Mouse (Mus musculus) ES-Bruce4 (cell line): ENCODE results near the gene Asic2. TPM values are rescaled to one million over a fixed set of nuclear protein-coding genes. Genes with fewer than 3 reads are reported as not detected.

Source experiments
- H3K27ac ChIP-seq: 2 replicates; pipeline ENCODE4 v1.5.1; 2012; ENCODE audit warnings: low read length, inconsistent platforms; ENCODE audit not compliant: insufficient read depth
- H3K27me3 ChIP-seq: 2 replicates; pipeline ENCODE4 v1.6.1; 2012; ENCODE audit warnings: mild to moderate bottlenecking, low read length, inconsistent platforms; ENCODE audit not compliant: control insufficient read depth, poor library complexity, insufficient read depth, severe bottlenecking
- H3K36me3 ChIP-seq: 2 replicates; pipeline ENCODE4 v1.6.1; 2012; ENCODE audit warnings: inconsistent platforms, mild to moderate bottlenecking, low read length, moderate library complexity; ENCODE audit not compliant: control insufficient read depth, poor library complexity, insufficient read depth, severe bottlenecking
- H3K4me1 ChIP-seq: one replicate; pipeline ENCODE4 v1.8.1; 2011; ENCODE audit warnings: low read length; ENCODE audit not compliant: control insufficient read depth, insufficient read depth
- H3K4me3 ChIP-seq: 2 replicates; pipeline ENCODE4 v1.5.1; 2011; ENCODE audit warnings: low read depth, mild to moderate bottlenecking, low read length
- H3K9ac ChIP-seq: 2 replicates; pipeline ENCODE4 v1.6.1; 2012; ENCODE audit warnings: low read depth, mild to moderate bottlenecking, inconsistent platforms; ENCODE audit not compliant: poor library complexity, severe bottlenecking
- H3K9me3 ChIP-seq: replicated peaks from 2 replicates; pipeline ENCODE4 v1.6.1; 2012; ENCODE audit warnings: mild to moderate bottlenecking, low read length, inconsistent platforms; ENCODE audit not compliant: control insufficient read depth, poor library complexity, insufficient read depth, severe bottlenecking
- CTCF ChIP-seq: IDR thresholded peaks from one replicate; pipeline ENCODE4 v1.8.1; 2011; ENCODE audit warnings: low read depth, low read length
- EP300 ChIP-seq: IDR thresholded peaks from 2 replicates; pipeline ENCODE4 v1.6.1; 2011; ENCODE audit warnings: low read depth, low read length; ENCODE audit not compliant: insufficient read depth
- POLR2A ChIP-seq: IDR thresholded peaks from one replicate; pipeline ENCODE4 v1.8.1; 2011; ENCODE audit warnings: low read length; ENCODE audit not compliant: insufficient read depth
- polyA plus RNA-seq: library from polyadenylated mRNA; stranded (reverse); fragments of >200 nt; gene quantifications from 2 replicates; pipeline ENCODE4 v1.2.4, GENCODE M21; 2011; ENCODE audit warnings: low read depth; ENCODE audit not compliant: missing spikeins, insufficient read depth, insufficient read length

The Asic2 gene
- polyA plus RNA-seq, 1 experiment: not detected

- no peak overlapping the region for H3K9ac ChIP-seq
- no peaks in the 10 kb centered on the region for H3K27me3 ChIP-seq
- H3K9me3 ChIP-seq: no peaks in the 10 kb centered on the region
- no peak for TF ChIP-seq CTCF
- no peak for TF ChIP-seq POLR2A
- no peak for TF ChIP-seq EP300
- H3K36me3 ChIP-seq: no peaks in the 10 kb centered on the region
- H3K4me1 ChIP-seq: no peaks in the 10 kb centered on the region
- no peak overlapping the region for H3K4me3 ChIP-seq
- H3K27ac ChIP-seq: no peak overlapping the region
These were observed 926.6 kb downstream of the Asic2 start for GRCm38 (mm10) chr11:81041671-81042070.

GRCm38 (mm10) chr11:81039976-81040375 is 928.3 kb downstream of the Asic2 start:
- H3K4me1 ChIP-seq: no peaks in the 10 kb centered on the region
- H3K9ac ChIP-seq: no peak overlapping the region
- H3K36me3 ChIP-seq: no peaks in the 10 kb centered on the region
- H3K27me3 ChIP-seq: no peaks in the 10 kb centered on the region
- H3K9me3 ChIP-seq: no peaks in the 10 kb centered on the region
- no peak overlapping the region for H3K27ac ChIP-seq
- H3K4me3 ChIP-seq: no peak overlapping the region
- TF ChIP-seq POLR2A: no peak
- TF ChIP-seq EP300: no peak
- no peak for TF ChIP-seq CTCF

GRCm38 (mm10) chr11:81032151-81032550 is 936.1 kb downstream of the Asic2 start:
- no peak overlapping the region for H3K27ac ChIP-seq

GRCm38 (mm10) chr11:81014776-81015175 is 953.5 kb downstream of the Asic2 start:
- Histone ChIP-seq H3K36me3 (no peaks in the 10 kb centered on the region), H3K9me3 (0 out of 2 replicates have a peak, but pooled peaks cover 3% of the 10 kb centered on the region), H3K4me1 (no peaks in the 10 kb centered on the region), H3K27ac (no peak overlapping the region), H3K9ac (no peak overlapping the region), H3K27me3 (no peaks in the 10 kb centered on the region), H3K4me3 (no peak overlapping the region)
- TF ChIP-seq CTCF (no peak), POLR2A (no peak)

More at GRCm38 (mm10) chr11:81032151-81032550, 936.1 kb downstream of the Asic2 start:
- H3K36me3 ChIP-seq: no peaks in the 10 kb centered on the region
- TF ChIP-seq EP300: no peak
- no peak for TF ChIP-seq POLR2A
- no peak for TF ChIP-seq CTCF
- H3K27me3 ChIP-seq: no peaks in the 10 kb centered on the region
- H3K4me1 ChIP-seq: no peaks in the 10 kb centered on the region
- H3K4me3 ChIP-seq: no peak overlapping the region
- H3K9me3 ChIP-seq: no peaks in the 10 kb centered on the region; the same call in 1 of the 2 replicates
- H3K9ac ChIP-seq: no peak overlapping the region

- Histone ChIP-seq H3K4me3 (no peak overlapping the region), H3K27me3 (no peaks in the 10 kb centered on the region), H3K36me3 (no peaks in the 10 kb centered on the region), H3K27ac (no peak overlapping the region), H3K9me3 (0 out of 2 replicates have a peak, but pooled peaks cover 3% of the 10 kb centered on the region), H3K4me1 (no peaks in the 10 kb centered on the region), H3K9ac (no peak overlapping the region)
- TF ChIP-seq POLR2A (no peak), CTCF (no peak), EP300 (no peak)
These were observed 954.8 kb downstream of the Asic2 start for GRCm38 (mm10) chr11:81013501-81013900.

GRCm38 (mm10) chr11:81010766-81011165 is 957.5 kb downstream of the Asic2 start:
- H3K9ac ChIP-seq: no peak overlapping the region
- H3K27ac ChIP-seq: no peak overlapping the region
- no peaks in the 10 kb centered on the region for H3K27me3 ChIP-seq
- 0 out of 2 replicates have a peak, but pooled peaks cover 3% of the 10 kb centered on the region for H3K9me3 ChIP-seq
- no peaks in the 10 kb centered on the region for H3K36me3 ChIP-seq
- TF ChIP-seq CTCF (no peak), POLR2A (no peak), EP300 (no peak)
- H3K4me3 ChIP-seq: no peak overlapping the region
- H3K4me1 ChIP-seq: no peaks in the 10 kb centered on the region
